Mouse (Mus musculus) skeletal muscle tissue, adult 2 months (tissue): ENCODE measurements at regions not wholly inside any gene's neighbourhood (a gene's known extent, or its start where the extent isn't known, plus 50 kb on each side); places are given as distances from the start of the nearest gene placed in this dataset.

Source experiments
- DNase-seq: peaks from one replicate; pipeline ENCODE4 v3.0.0-alpha.2; 2012; ENCODE audit warnings: low read depth, low spot score

DNA sequence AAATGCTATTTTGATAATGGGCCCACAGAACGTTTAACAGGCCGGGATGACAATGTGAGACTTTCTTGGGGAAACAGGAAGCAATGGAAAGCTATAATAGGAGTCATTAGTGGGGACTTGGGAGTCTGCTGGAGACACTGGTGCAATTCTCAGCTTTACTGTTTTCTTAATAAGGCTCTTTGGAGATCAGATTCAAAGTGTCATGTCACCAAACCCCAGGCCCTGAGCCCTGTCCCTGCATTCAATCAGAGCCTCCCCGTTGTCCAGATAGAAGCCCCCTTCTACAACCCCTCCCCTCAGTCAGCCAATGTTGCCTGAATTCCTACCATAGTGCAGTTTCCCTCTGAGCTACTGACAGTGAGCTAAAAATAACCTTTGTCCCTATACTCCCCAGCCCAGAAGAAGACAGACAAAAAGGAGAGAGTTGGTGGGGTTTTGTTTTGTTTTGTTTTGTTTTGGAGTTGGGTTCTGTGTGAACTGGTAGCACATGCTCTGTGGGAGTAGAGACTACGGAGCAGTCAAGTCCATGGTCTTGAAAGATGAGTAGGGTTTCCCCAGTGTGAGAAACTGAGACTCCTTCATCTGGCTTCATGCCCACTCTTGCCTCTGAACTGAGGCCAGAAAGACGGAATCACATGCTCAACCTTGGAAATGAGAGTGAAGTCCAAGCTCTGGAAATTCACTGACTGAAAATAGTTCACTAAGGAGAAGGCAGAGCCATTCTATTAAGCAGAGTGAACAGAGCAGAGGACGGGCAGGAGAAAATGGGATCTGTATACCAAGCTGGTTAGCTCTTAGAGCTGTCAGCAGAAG is 267.3 kb downstream of the Gm826 start:
- peak; percentile 88 for DNase-seq

DNA sequence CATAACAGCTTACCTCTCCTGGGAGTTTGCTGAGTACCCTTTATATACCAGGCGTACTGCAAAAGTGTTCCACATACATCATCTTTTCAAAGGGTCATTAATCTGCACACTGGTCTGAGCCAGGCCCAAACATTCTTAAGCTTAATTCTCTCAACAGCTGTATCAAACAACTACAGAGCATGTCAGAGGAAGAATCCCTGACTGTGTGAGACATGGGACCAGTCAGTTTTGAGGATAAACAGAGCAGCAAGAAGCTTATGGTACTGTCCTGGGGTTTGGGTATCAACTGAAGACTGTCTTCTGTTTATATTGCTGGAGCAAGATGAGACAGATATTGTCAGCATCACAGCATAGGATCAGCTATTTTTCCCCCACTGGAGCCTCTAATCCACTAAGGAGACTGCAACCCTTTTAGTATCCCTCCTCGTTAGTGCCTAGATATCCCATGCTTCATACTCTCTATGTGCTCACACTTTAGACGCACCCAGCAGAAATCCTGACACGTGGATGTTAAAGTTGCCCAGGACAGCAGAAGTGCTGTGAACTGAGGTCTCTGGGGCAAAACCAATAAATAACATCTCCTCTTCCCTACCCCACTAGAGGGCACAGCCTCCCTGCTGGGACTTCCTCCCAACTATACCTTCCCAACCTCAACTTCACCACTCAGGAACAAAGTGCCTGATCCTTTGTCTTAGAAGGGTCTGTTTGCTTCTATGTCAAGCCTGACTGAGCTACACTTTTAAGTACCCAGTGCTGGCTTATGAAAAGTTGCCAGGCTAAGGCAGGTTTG is 271.6 kb downstream of the Gm826 start:
- no peak for DNase-seq

DNA sequence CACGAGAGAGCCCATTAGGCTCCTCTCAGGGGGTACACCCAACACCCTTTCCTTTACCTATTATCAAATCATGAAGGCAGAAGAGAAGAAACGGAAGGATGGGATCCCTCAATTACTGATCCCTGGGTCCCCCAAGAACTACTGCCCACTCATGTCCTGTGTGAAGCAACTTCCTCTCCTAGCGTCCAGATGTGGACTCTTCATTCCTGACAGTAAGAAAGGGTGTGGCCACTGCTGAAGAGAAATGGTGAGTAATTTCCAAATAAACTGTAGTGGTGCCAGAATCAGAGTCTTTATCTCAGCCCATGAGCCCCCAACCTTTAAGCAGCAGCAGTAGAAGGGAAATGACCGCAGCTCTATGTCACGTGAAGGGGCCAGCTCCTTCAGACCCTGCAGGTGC is 273.9 kb downstream of the Gm826 start:
- DNase-seq, result no peak

DNA sequence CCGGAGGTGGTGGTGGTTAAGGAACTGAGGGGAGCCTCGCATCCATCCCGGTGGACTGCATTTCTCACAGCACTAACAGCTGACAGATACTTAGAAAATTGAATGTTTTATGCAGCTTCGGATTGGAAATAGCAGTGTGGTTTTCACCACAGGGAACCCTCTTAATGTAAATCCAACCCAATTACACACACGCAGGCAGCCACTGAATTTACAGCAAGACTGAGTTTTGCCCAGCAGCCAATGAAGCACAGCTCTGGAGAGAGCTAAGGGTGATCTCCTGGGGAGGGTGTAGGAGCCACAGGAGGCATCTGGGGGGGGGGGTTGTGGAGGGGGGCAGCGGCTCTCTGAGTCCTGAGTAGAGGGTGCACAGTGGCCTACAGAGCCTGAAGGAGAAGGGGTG is 276.8 kb downstream of the Gm826 start:
- no peak for DNase-seq

DNA sequence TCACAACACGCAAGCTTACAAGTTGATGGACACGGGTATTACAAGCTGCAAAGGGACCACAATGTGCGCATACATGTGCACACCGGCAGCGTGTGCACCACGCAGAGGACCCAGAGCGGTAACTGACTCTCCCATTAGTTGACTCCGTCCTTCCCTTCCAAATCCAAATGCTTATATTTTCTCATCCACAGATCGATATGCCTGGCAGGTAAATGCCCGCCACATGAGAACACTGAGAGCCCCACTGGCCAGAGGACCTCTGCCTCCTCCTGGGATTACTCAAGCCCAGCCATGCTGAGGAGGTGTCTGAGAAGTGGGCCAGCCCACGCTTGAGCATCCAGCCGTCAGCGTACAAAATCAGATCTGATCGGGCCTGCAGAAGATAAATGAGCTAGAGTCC is 279.6 kb downstream of the Gm826 start:
- DNase-seq, result no peak

DNA sequence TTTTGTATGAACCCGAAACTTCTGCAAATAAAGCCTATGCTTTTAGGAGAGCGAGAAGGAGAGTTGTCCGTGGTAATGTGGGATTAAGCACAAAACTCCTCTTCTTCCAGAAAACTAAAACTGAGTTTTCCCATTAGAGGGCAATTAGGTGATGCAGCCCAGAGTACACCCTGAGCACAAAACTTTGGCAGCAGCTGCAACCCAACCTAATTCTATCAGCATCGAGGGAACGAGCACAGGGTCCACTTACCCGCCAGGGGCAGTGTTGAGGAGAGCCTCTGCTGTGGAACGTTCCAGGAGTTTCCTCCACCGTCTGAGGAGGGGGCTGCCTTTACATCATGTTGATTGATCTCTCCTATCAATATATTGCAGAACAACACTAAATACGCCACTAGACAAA is 285.7 kb downstream of the Gm826 start:
- no peak for DNase-seq

DNA sequence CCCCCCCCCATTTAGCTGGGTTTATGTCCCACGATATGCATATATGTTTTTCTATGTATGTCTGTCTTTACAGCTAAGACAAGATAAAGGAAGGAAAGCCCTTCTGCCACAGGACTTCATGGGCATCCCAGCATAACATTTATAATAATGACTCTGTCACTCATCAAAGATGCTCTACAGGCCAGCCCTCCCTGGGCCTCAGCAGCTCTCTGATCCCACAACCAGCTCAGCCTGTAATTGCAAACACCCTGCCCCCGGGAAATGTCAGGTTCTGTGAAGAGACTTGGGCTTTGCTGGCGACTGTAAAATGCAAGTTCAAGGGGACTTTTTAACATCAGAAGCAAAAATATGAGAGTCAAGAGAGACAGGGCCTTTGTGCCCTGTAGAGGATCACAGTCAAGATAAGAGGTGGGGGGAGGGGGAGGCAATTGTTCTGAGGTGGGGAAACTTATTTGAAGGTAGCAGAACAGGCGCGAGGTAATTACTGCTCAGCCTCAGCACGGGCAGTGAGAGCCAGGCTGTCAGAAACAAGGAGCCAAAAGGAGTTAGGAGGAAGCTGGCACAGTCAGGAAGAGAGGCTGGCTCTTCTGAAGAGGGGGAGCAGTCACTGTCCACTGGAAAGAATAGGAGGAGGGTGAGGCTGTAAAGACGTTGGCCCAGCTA is 286.9 kb downstream of the Gm826 start:
- no peak for DNase-seq

DNA sequence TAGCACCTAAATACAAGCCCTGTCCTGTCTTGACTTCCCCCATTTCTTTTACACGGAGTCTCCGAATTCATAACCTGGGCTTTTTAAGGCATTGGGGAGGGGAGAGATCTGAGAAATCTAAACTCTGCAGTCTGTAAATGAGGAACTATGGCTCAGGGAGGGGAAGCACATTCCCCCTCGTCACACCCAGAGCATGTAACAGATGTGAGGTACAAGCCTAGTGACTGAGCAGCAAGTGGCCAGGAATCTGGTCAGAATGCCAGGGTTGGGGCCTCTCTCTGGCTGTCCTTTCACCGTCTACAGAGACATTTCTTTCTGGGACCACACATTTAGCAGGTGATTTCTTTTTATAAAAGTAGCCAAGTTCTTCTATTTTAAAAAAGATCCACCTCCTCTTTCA is 289.4 kb downstream of the Gm826 start:
- DNase-seq, result no peak

DNA sequence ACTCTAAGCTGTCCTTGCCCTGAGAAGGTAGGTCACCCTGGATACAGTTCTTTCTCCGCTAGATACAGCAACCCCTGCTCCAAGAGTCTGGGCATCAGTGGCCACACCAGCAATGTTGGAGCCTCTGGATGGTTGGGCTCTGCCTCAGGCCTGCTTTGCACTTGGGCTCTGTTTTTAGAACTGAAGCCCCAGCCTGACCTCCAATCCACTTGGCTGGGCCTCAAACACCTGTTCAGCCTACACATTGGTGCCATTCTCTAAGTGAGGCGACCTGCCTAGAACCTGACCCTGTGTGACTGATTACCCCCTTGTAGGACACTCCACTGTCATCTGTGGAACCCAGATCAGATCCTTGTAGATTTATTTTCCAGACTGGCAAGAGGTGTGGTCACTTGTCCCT is 289.8 kb downstream of the Gm826 start:
- peak; percentile 93 for DNase-seq

DNA sequence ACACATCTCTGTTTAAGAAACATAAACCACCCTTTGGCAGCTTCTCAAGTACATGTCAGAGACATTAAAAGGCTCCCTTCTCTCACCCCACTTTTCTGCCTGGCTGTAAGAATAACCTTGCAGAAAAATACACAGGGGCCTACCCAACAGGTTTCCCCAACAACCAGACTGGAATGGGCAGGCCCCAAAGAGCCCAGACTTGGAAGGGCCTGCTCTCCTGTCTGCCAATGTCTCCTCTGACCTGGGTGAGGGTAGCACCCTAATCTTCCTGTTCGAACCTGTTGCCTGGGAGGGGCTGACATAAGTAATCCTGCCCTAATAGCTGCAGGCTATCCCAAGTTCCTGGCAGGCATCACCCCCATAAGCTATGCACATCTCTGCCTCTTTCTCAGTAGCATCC is 304.5 kb downstream of the Gm826 start:
- DNase-seq, result no peak

DNA sequence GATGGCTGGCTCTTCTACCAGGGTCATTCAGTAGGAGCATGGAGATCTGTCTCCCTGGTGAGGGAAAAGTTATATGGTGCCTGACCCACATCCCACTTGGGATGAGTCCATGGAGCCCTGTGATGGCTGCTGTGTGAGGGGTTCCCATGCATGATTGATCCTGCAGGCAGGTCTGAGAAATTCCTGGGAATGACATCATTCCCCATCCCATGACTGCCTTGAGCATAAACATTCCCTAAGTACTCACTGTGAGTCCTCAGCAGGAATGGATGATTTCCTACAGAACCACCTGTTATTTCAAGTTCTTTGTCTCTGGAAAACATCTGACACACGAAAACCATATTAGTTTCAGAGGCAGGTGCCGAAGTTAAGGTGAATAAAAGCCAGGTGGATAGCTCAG is 305.5 kb downstream of the Gm826 start:
- DNase-seq, result no peak

DNA sequence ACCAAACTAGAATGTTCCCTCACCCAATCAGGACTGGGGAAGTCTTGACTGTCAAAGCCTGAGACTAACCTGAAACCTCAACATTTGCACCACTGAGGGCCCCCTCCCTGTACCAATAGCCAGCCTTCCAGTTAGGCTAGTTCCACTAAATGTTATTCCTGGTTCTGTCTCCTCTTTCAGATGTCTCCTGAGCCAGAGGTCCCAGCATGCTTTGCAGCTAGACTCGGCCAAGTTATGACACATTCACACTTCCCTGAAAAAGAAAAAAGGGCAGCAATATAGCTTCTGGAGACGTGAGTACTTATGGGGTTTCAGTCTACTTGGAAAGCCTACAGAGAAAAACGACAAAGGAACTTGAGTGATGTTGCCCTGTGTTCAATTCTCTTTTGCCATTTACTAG is 308.1 kb downstream of the Gm826 start:
- peak; percentile 40 for DNase-seq

DNA sequence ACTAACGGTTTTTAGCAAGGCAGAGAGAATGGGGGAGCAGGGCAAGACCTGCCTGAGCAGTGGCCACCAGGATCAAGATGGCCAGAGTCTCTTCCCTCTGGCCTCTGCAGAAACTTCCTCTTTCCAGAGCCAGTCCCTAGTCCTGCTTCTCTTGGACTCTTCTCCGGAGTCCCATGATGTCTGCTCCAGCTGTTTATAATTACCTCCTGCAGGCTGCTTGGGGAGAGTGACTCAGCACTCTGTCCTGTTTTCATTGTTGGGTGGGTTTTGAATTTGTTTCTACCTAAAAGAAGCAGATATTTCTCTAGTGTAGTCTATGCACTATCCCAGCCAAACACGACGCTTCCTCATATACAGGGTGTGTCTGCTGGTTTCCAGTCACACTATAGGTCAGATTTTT is 312.4 kb downstream of the Gm826 start:
- peak; percentile 74 for DNase-seq

DNA sequence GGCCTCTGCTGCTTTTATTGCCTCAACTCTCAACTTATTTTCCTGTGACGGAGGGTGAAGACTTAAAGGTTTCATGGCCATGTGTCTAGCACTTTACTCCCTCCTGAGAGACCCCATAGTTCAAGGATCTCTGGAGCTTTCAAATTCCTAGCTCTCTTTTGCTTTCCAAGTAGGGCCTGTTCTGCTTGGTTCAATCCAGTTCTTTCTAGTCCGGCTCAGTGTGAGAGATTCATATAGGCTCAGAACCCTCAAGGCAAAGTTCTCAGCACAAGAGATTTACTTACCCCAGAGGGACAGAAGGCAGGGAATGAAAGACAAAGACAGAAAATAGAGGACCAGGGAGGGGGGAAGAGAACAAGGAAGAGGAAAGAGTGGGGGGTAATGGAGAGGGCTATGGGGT is 313.1 kb downstream of the Gm826 start:
- no peak for DNase-seq

DNA sequence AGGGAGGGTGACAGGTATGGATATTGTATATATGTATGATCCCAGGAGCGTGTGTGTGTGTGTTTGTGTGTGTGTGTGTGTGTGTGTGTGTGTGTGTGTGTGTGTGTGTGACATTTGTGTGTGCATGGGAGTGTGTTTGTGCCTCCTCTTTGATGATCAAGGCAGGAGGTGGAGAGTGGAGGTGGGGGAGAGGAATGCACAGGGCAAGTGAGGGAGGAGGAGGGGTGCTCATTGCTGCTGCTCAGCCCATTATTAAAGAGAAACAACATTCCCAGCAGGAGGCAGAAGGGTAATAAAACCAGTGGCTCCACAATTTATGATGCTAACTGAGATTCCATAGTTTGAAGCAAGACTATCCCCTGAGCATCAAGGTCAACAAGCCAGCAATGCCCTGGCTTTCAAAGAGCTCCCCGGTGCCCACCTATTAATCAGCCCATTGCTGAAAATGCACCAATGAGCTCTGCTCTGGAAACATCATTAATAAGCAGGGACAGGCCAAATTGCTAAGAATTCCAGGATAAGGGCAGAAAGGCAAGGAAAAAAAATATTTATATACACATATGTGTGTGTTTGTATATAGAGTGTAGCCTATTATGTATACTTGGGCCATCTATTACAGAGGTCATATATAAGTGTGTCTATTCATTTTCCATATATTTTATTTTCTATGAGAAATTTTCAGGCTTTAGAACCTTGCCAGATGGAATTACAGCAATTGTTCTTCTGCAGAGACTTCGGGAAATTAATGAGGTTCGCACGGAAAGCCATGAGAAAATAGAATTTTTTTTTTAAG is 316.7 kb downstream of the Gm826 start:
- no peak for DNase-seq

DNA sequence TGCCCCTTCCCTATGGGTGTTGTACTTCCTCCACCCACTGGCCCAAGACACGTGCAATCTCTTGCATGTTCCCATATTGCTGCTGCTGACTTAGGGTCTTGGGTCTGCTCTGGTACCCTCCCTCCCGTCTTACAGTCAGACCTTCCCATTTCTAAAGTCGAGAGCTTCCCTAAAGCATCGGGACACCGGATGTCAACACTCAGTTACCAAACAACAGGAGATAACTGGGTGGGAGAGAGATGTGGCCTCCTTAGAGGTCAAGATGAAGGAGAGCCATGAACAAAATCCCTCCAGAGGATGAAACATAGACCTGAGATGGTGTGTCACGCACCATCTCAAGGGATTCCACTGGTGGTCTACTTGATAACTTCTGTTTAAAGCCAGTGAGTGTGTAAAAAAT is 322.5 kb downstream of the Gm826 start:
- DNase-seq, result peak; percentile 21

DNA sequence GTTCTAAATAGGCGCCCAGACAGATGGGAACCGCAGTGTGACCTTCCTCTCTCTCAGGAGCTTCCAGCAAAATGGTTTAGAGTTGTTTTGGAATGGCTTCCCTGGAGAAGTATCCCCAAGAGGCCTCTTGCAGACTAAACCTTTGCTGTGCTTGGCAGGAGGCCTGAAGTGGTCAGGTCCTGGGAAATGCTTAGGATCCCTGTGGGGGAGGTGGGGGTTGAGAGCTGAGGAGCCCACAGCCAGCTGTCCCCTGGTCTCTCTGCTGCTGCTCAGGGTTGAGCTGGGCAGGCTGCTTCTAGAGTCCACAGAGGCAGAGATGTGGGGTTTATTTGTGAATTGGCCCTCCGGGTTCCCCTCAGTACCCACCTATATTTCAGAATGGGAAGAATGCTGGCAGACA is 331.3 kb downstream of the Gm826 start:
- DNase-seq, result peak; percentile 20

DNA sequence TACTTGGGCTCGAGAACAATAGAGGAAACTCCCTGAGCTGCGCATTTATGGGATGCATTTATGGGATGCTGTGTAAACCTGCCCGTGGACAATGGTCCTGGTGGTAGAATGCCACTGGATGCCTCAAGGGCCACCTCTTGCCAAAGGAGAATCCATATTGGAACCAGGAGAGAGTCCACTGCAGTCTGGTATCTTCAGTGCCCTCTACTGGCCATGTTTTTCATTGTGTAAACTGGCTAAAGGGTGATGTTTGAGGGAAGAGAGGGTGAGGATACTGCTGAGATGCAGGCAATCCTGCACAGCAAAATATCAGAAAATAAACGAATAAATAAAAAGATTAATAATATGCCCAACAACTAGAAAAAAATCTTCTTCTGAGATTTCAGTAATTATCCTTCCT is 333.5 kb downstream of the Gm826 start:
- DNase-seq, result no peak

DNA sequence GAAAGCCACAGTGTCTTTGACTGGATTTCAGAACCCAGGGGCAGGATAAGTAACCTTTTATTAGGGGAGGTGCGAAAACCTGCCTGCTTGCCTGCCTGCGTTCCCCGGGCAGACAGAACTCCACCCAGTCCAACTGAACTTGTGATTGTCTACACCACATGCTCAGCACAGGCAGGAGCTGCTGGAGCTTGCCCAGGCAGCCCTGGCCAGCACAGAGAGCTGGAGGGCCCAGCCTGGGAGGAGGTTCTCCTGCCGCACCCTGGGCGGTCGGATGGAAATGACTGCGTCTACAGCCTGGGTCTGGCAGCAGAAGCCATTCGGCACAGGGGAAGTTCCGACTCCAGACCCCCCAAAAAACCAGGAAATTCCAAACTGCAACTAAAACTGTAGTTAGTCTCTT is 336.6 kb downstream of the Gm826 start:
- DNase-seq, result peak; percentile 17

DNA sequence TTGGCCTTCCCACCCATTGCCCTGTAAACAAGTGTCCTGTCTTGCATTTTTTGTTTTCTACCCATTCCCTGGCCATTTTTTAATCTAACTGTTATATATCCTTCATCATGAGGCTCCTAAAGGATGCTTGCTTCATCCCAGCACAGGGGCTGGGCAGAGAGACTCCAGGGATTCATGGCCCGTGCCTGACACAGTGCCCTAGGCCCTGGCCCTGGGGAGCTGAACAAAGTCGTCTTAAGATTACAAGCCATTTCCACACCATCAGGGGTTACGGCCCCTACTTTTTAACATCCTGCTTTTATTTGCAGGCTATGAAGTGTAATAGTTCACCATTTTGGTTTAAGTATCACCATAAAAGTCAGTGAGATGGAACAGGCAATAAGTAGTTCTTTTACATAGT is 339.5 kb downstream of the Gm826 start:
- DNase-seq, result no peak

DNA sequence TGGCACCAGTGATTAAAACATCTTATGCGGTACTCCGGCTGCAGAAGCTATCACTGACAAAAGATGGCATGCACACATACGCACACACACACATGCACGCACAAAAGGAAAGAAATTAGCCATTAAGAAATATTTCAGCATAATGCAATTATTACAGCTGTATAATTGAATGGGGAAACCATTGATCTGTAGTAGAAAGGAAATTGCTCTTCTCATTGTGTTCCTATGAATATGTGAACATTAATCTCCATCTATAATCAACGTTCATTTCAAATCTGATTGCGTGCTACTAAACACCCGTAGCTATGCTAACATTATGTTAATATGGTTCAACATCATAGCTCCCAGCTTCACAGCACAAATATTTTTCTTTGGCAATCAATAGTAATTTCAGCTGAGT is 347.2 kb downstream of the Gm826 start:
- DNase-seq, result no peak

DNA sequence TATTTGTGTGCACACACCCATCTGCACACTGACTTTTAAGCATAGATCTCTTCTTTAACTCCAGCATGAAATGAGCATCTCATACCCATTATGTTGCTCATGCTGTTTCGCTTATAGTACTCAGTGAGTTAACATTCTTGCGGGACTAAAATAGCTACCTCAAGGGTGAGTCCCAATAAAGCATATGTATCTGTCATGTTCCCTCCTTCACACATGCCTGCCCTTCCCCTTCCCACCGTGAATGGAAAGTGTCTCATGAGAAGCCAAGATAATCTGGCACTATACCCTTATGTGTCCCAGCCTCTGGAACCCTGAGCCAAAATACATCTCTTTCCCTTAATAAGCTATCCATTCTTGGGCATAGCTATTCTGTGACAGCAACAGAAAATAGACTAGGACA is 352.3 kb downstream of the Gm826 start:
- DNase-seq, result no peak
